Mouse (Mus musculus) hindbrain, embryonic 11.5 days (tissue): Measurements from ENCODE around the gene Fgd3. TPM values are rescaled to one million over a fixed set of nuclear protein-coding genes. Genes with fewer than 3 reads are reported as not detected.

Experiments used
- ATAC-seq: fragments of 200-750 bp; cut with Nextera tagmentation; 2 replicates; pipeline ENCODE4 v1.8.0; 2017; ENCODE audit warnings: mild to moderate bottlenecking, moderate TSS enrichment, moderate library complexity; ENCODE audit not compliant: low FRiP score
- DNase-seq: peaks from one replicate; pipeline ENCODE4 v3.0.0-alpha.2; 2015; ENCODE audit warnings: low spot score
- H3K27ac ChIP-seq: fragments of 300-500 bp; sonication (generic); 2 replicates; pipeline ENCODE4 v1.5.1; 2014; ENCODE audit warnings: mild to moderate bottlenecking, low read depth, low read length
- H3K27me3 ChIP-seq: fragments of 300-500 bp; sonication (generic); 2 replicates; pipeline ENCODE4 v1.6.1; 2014; ENCODE audit warnings: mild to moderate bottlenecking, low read length, moderate library complexity, mixed read lengths; ENCODE audit not compliant: control insufficient read depth, insufficient read depth
- H3K36me3 ChIP-seq: fragments of 300-500 bp; sonication (generic); 2 replicates; pipeline ENCODE4 v1.6.1; 2014; ENCODE audit warnings: mild to moderate bottlenecking, low read length, moderate library complexity, mixed read lengths; ENCODE audit not compliant: control insufficient read depth, insufficient read depth
- H3K4me1 ChIP-seq: fragments of 300-500 bp; sonication (generic); replicated peaks from 2 replicates; pipeline ENCODE4 v1.6.1; 2014; ENCODE audit warnings: low read length, mixed read lengths; ENCODE audit not compliant: control insufficient read depth, insufficient read depth
- H3K4me2 ChIP-seq: fragments of 300-500 bp; sonication (generic); replicated peaks from 2 replicates; pipeline ENCODE4 v1.6.1; 2014; ENCODE audit warnings: mild to moderate bottlenecking, low read depth, low read length
- H3K4me3 ChIP-seq: fragments of 300-500 bp; sonication (generic); 2 replicates; pipeline ENCODE4 v1.5.1; 2014; ENCODE audit warnings: low read depth, low read length
- H3K9ac ChIP-seq: fragments of 300-500 bp; sonication (generic); 2 replicates; pipeline ENCODE4 v1.6.1; 2014; ENCODE audit warnings: low read depth, low read length
- H3K9me3 ChIP-seq: fragments of 300-500 bp; sonication (generic); 2 replicates; pipeline ENCODE4 v1.6.1; 2016; ENCODE audit warnings: low read length; ENCODE audit not compliant: control insufficient read depth
- WGBS: fragments of 180-500 bp; shearing (Covaris S2); extraction: QIAGEN DNeasy Blood & Tissue Kit; methylation state at CpG from one replicate; pipeline ENCODE4 v1.1.7; 2014; 5-methylcytosine and 5-hydroxymethylcytosine counted together
- polyA plus RNA-seq: library from polyadenylated mRNA; unstranded; fragments of >200 nt; fragmentation: Nextera tagmentation; extraction: Ambion mirVana; gene quantifications from 2 replicates; pipeline ENCODE4 v1.2.1, GENCODE M21; 2014

Fgd3 gene
- polyA plus RNA-seq, 1 experiment from 2014 or later, result 1.1 TPM

GRCm38 (mm10) chr13:49245251-49245650 is 74.9 kb downstream of the Fgd3 start:
- no peak overlapping the region for H3K9ac ChIP-seq
- no peaks in the 10 kb centered on the region for H3K36me3 ChIP-seq
- no peak overlapping the region for H3K4me3 ChIP-seq
- ATAC-seq (no peak), DNase-seq (no peak)
- peaks cover 23% of the 10 kb centered on the region for H3K27me3 ChIP-seq
- peaks cover 4% of the 10 kb centered on the region; the same call in 1 of the 2 replicates for H3K4me1 ChIP-seq
- 55% methylated on average over 4 of the region's 4 CpGs for WGBS
- H3K4me2 ChIP-seq, result no peak overlapping the region
- H3K27ac ChIP-seq, result no peak overlapping the region
- no peaks in the 10 kb centered on the region for H3K9me3 ChIP-seq

GRCm38 (mm10) chr13:49243492-49243891 is 76.6 kb downstream of the Fgd3 start:
- Histone ChIP-seq H3K4me3 (no peak overlapping the region), H3K36me3 (no peaks in the 10 kb centered on the region), H3K9me3 (no peaks in the 10 kb centered on the region), H3K9ac (no peak overlapping the region), H3K27ac (no peak overlapping the region), H3K27me3 (peaks cover 20% of the 10 kb centered on the region), H3K4me2 (no peak overlapping the region), H3K4me1 (peaks cover 4% of the 10 kb centered on the region; the same call in 1 of the 2 replicates)
- WGBS, result 98% methylated on average over 2 of the region's 2 CpGs
- ATAC-seq (no peak), DNase-seq (no peak)

GRCm38 (mm10) chr13:49242321-49243065 is 77.6 kb downstream of the Fgd3 start:
- Histone ChIP-seq H3K4me3 (no peak overlapping the region), H3K27me3 (peaks cover 12% of the 10 kb centered on the region), H3K4me2 (no peak overlapping the region), H3K9me3 (no peaks in the 10 kb centered on the region), H3K27ac (no peak overlapping the region), H3K9ac (no peak overlapping the region), H3K36me3 (no peaks in the 10 kb centered on the region), H3K4me1 (no peaks in the 10 kb centered on the region; the same call in 1 of the 2 replicates)
- ATAC-seq (no peak), DNase-seq (no peak)
- 79% methylated on average over 9 of the region's 9 CpGs for WGBS

GRCm38 (mm10) chr13:49238737-49239136 is 81.4 kb downstream of the Fgd3 start:
- Histone ChIP-seq H3K27ac (no peak overlapping the region), H3K9me3 (no peaks in the 10 kb centered on the region), H3K9ac (no peak overlapping the region), H3K27me3 (no peaks in the 10 kb centered on the region), H3K4me1 (no peaks in the 10 kb centered on the region), H3K36me3 (no peaks in the 10 kb centered on the region), H3K4me2 (no peak overlapping the region), H3K4me3 (no peak overlapping the region)
- ATAC-seq (no peak), DNase-seq (no peak)
- WGBS, result 97% methylated on average over 8 of the region's 8 CpGs

- no peak overlapping the region for H3K27ac ChIP-seq
- WGBS, result 94% methylated on average over 8 of the region's 8 CpGs
- no peaks in the 10 kb centered on the region for H3K4me1 ChIP-seq
- no peaks in the 10 kb centered on the region for H3K9me3 ChIP-seq
- no peak for ATAC-seq
- no peak overlapping the region for H3K9ac ChIP-seq
- H3K36me3 ChIP-seq, result no peaks in the 10 kb centered on the region
- H3K4me3 ChIP-seq, result no peak overlapping the region
- H3K4me2 ChIP-seq, result no peak overlapping the region
- no peak for DNase-seq
- no peaks in the 10 kb centered on the region for H3K27me3 ChIP-seq
Measured at GRCm38 (mm10) chr13:49237617-49238016, 82.5 kb downstream of the Fgd3 start.

GRCm38 (mm10) chr13:49234711-49235110 is 85.4 kb downstream of the Fgd3 start:
- no peaks in the 10 kb centered on the region for H3K27me3 ChIP-seq
- no peak overlapping the region for H3K4me3 ChIP-seq
- no peaks in the 10 kb centered on the region for H3K36me3 ChIP-seq
- H3K27ac ChIP-seq, result no peak overlapping the region
- WGBS, result 94% methylated on average over 4 of the region's 4 CpGs
- DNase-seq (no peak), ATAC-seq (no peak)
- H3K4me2 ChIP-seq, result no peak overlapping the region
- H3K9ac ChIP-seq, result no peak overlapping the region
- H3K4me1 ChIP-seq, result no peaks in the 10 kb centered on the region
- no peaks in the 10 kb centered on the region for H3K9me3 ChIP-seq

GRCm38 (mm10) chr13:49233792-49234572 is 86.1 kb downstream of the Fgd3 start:
- Histone ChIP-seq H3K27me3 (no peaks in the 10 kb centered on the region), H3K4me2 (no peak overlapping the region), H3K9ac (no peak overlapping the region), H3K9me3 (no peaks in the 10 kb centered on the region), H3K4me1 (no peaks in the 10 kb centered on the region), H3K36me3 (no peaks in the 10 kb centered on the region), H3K4me3 (no peak overlapping the region), H3K27ac (no peak overlapping the region)
- WGBS, result 93% methylated on average over 8 of the region's 8 CpGs
- ATAC-seq (no peak), DNase-seq (no peak)

GRCm38 (mm10) chr13:49225633-49226032 is 94.5 kb downstream of the Fgd3 start:
- H3K27me3 ChIP-seq, result 0 out of 2 replicates have a peak, but pooled peaks cover 2% of the 10 kb centered on the region
- H3K27ac ChIP-seq, result no peak overlapping the region
- no peak overlapping the region for H3K9ac ChIP-seq
- DNase-seq (no peak), ATAC-seq (no peak)
- no peaks in the 10 kb centered on the region for H3K36me3 ChIP-seq
- no peak overlapping the region for H3K4me2 ChIP-seq
- H3K4me1 ChIP-seq, result no peaks in the 10 kb centered on the region
- H3K4me3 ChIP-seq, result no peak overlapping the region
- no peaks in the 10 kb centered on the region for H3K9me3 ChIP-seq
- 20% methylated on average over 4 of the region's 4 CpGs for WGBS
